Mouse (Mus musculus) embryonic facial prominence, embryonic 14.5 days (tissue): ENCODE data around the gene Hmox2. TPM values are rescaled to one million over a fixed set of nuclear protein-coding genes. Genes with fewer than 3 reads are reported as not detected.

Experiments
- ATAC-seq: fragments of 200-750 bp; cut with Nextera tagmentation; 2 replicates; pipeline ENCODE4 v1.8.0; 2017; ENCODE audit warnings: low read depth, moderate number of reproducible peaks, moderate TSS enrichment
- DNase-seq: peaks from one replicate; pipeline ENCODE4 v3.0.0-alpha.2; 2015; ENCODE audit warnings: low spot score
- H3K27ac ChIP-seq: fragments of 300-500 bp; sonication (generic); replicated peaks from 2 replicates; pipeline ENCODE4 v1.5.1; 2014; ENCODE audit warnings: low read depth, mild to moderate bottlenecking, low read length, moderate library complexity
- H3K27me3 ChIP-seq: fragments of 300-500 bp; sonication (generic); replicated peaks from 2 replicates; pipeline ENCODE4 v1.6.1; 2014; ENCODE audit warnings: low read length; ENCODE audit not compliant: control insufficient read depth, insufficient read depth
- H3K36me3 ChIP-seq: fragments of 300-500 bp; sonication (generic); 2 replicates; pipeline ENCODE4 v1.6.1; 2014; ENCODE audit warnings: low read length, mixed read lengths; ENCODE audit not compliant: control insufficient read depth, insufficient read depth
- H3K4me1 ChIP-seq: fragments of 300-500 bp; sonication (generic); 2 replicates; pipeline ENCODE4 v1.6.1; 2014; ENCODE audit warnings: antibody characterized with exemption, low read length; ENCODE audit not compliant: control insufficient read depth, insufficient read depth
- H3K4me2 ChIP-seq: fragments of 300-500 bp; sonication (generic); 2 replicates; pipeline ENCODE4 v1.6.1; 2014; ENCODE audit warnings: low read depth, mild to moderate bottlenecking, low read length, moderate library complexity, mixed read lengths
- H3K4me3 ChIP-seq: fragments of 300-500 bp; sonication (generic); 2 replicates; pipeline ENCODE4 v1.5.1; 2014; ENCODE audit warnings: low read depth, mild to moderate bottlenecking, low read length
- H3K9ac ChIP-seq: fragments of 300-500 bp; sonication (generic); 2 replicates; pipeline ENCODE4 v1.6.1; 2014; ENCODE audit warnings: low read depth, mild to moderate bottlenecking, low read length, moderate library complexity, mixed read lengths
- H3K9me3 ChIP-seq: fragments of 300-500 bp; sonication (generic); 2 replicates; pipeline ENCODE4 v1.6.1; 2016; ENCODE audit warnings: low read length; ENCODE audit not compliant: control insufficient read depth
- WGBS: fragments of 180-500 bp; shearing (Covaris S2); extraction: QIAGEN DNeasy Blood & Tissue Kit; methylation state at CpG from one replicate; pipeline ENCODE4 v1.1.7; 2014; 5-methylcytosine and 5-hydroxymethylcytosine counted together
- polyA plus RNA-seq: library from polyadenylated mRNA; unstranded; fragments of >200 nt; fragmentation: Nextera tagmentation; extraction: Ambion mirVana; gene quantifications from 2 replicates; pipeline ENCODE4 v1.2.1, GENCODE M21; 2014

Hmox2 gene
- polyA plus RNA-seq, 1 experiment from 2014 or later, result 97.6 TPM

GRCm38 (mm10) chr16:4717866-4718265 is 8.3 kb upstream of the Hmox2 start:
- Histone ChIP-seq H3K4me2 (peak overlapping the region; percentile 74), H3K36me3 (peaks cover 25% of the 10 kb centered on the region; the same call in 1 of the 2 replicates), H3K9ac (peak overlapping the region; percentile 80; the same call in 1 of the 2 replicates), H3K27me3 (no peaks in the 10 kb centered on the region), H3K4me3 (peak overlapping the region; percentile 62), H3K27ac (no peak overlapping the region), H3K4me1 (no peaks in the 10 kb centered on the region), H3K9me3 (no peaks in the 10 kb centered on the region)
- ATAC-seq (no peak), DNase-seq (no peak)
- 64% methylated on average over 3 of the region's 3 CpGs for WGBS

GRCm38 (mm10) chr16:4718753-4719518 is 7.2 kb upstream of the Hmox2 start, which contains the start of gene Nmral1:
Gene Nmral1 (minus strand): TSS chr16:4719356.
- H3K27ac ChIP-seq, result peak within 1 kb of the TSS; percentile 73
- peak within 1 kb of the TSS; percentile 74 for H3K4me2 ChIP-seq
- no peaks in the 10 kb centered on the region for H3K9me3 ChIP-seq
- H3K27me3 ChIP-seq, result no peaks in the 10 kb centered on the region
- H3K4me3 ChIP-seq, result peak within 1 kb of the TSS; percentile 62
- no peaks in the 10 kb centered on the region for H3K4me1 ChIP-seq
- WGBS, result 22% methylated on average over 31 of the region's 33 CpGs
- H3K9ac ChIP-seq, result peak within 1 kb of the TSS; percentile 80
- ATAC-seq, result peak; percentile 88
- DNase-seq, result peak; percentile 88
- peaks cover 14% of the 10 kb centered on the region; the same call in 1 of the 2 replicates for H3K36me3 ChIP-seq

- H3K27me3 ChIP-seq, result no peaks in the 10 kb centered on the region
- ATAC-seq (no peak), DNase-seq (peak; percentile 12)
- no peaks in the 10 kb centered on the region for H3K36me3 ChIP-seq
- WGBS, result 69% methylated on average over 7 of the region's 7 CpGs
- H3K9ac ChIP-seq, result no peak overlapping the region
- H3K4me3 ChIP-seq, result no peak overlapping the region
- no peaks in the 10 kb centered on the region for H3K9me3 ChIP-seq
- no peak overlapping the region for H3K27ac ChIP-seq
- no peak overlapping the region for H3K4me2 ChIP-seq
- no peaks in the 10 kb centered on the region for H3K4me1 ChIP-seq
These were observed 3.8 kb upstream of the Hmox2 start for GRCm38 (mm10) chr16:4722128-4722914.

- H3K4me2 ChIP-seq, result no peak overlapping the region
- no peak overlapping the region for H3K4me3 ChIP-seq
- ATAC-seq, result no peak
- no peaks in the 10 kb centered on the region for H3K36me3 ChIP-seq
- WGBS, result 74% methylated on average over 3 of the region's 3 CpGs
- DNase-seq, result no peak
- H3K9ac ChIP-seq, result no peak overlapping the region
- H3K4me1 ChIP-seq, result peaks cover 3% of the 10 kb centered on the region; the same call in 1 of the 2 replicates
- no peaks in the 10 kb centered on the region for H3K9me3 ChIP-seq
- no peak overlapping the region for H3K27ac ChIP-seq
- H3K27me3 ChIP-seq, result no peaks in the 10 kb centered on the region
These were observed 3.3 kb upstream of the Hmox2 start for GRCm38 (mm10) chr16:4722915-4723209.

GRCm38 (mm10) chr16:4725266-4725665 is 895 bp upstream of the Hmox2 start:
- no peak for ATAC-seq
- H3K36me3 ChIP-seq, result no peaks in the 10 kb centered on the region
- H3K9ac ChIP-seq, result no peak overlapping the region
- no peaks in the 10 kb centered on the region for H3K9me3 ChIP-seq
- no peak for DNase-seq
- no peaks in the 10 kb centered on the region for H3K27me3 ChIP-seq
- no peak overlapping the region for H3K27ac ChIP-seq
- peaks cover 3% of the 10 kb centered on the region; the same call in 1 of the 2 replicates for H3K4me1 ChIP-seq
- WGBS, result 69% methylated on average over 4 of the region's 4 CpGs
- H3K4me2 ChIP-seq, result no peak overlapping the region
- 0 out of 2 replicates have a peak overlapping the region, but pooled peaks have one; percentile 70 for H3K4me3 ChIP-seq

GRCm38 (mm10) chr16:4726528-4727128 is 467 bp downstream of the Hmox2 start:
- peak; percentile 54 for ATAC-seq

GRCm38 (mm10) chr16:4727526-4727925 is 1.4 kb downstream of the Hmox2 start:
- WGBS, result 88% methylated on average over 1 of the region's 1 CpGs
- Histone ChIP-seq H3K4me3 (peak overlapping the region; percentile 70), H3K27ac (no peak overlapping the region), H3K4me2 (peak overlapping the region; percentile 89), H3K4me1 (peaks cover 3% of the 10 kb centered on the region; the same call in 1 of the 2 replicates), H3K9me3 (no peaks in the 10 kb centered on the region), H3K36me3 (no peaks in the 10 kb centered on the region), H3K27me3 (no peaks in the 10 kb centered on the region), H3K9ac (no peak overlapping the region)
- no peak for DNase-seq
- ATAC-seq, result no peak

More at GRCm38 (mm10) chr16:4726528-4727128, 467 bp downstream of the Hmox2 start:
- H3K4me3 ChIP-seq, result peak overlapping the region; percentile 70
- peak overlapping the region; percentile 84 for H3K9ac ChIP-seq
- peak overlapping the region; percentile 73 for H3K27ac ChIP-seq
- H3K4me1 ChIP-seq, result peaks cover 3% of the 10 kb centered on the region; the same call in 1 of the 2 replicates
- no peaks in the 10 kb centered on the region for H3K27me3 ChIP-seq
- DNase-seq, result peak; percentile 47
- peak overlapping the region; percentile 89 for H3K4me2 ChIP-seq
- no peaks in the 10 kb centered on the region for H3K9me3 ChIP-seq
- WGBS, result under 1% methylated on average over 21 of the region's 40 CpGs
- H3K36me3 ChIP-seq, result no peaks in the 10 kb centered on the region

- WGBS, result 29% methylated on average over 1 of the region's 1 CpGs
These were observed 1.8 kb downstream of the Hmox2 start for GRCm38 (mm10) chr16:4727963-4728362.

More at GRCm38 (mm10) chr16:4727963-4728362, 1.8 kb downstream of the Hmox2 start:
- H3K4me3 ChIP-seq, result peak overlapping the region; percentile 70; the same call in 1 of the 2 replicates
- ATAC-seq, result no peak
- H3K9me3 ChIP-seq, result no peaks in the 10 kb centered on the region
- H3K4me2 ChIP-seq, result 0 out of 2 replicates have a peak overlapping the region, but pooled peaks have one; percentile 89
- no peak overlapping the region for H3K27ac ChIP-seq
- no peak for DNase-seq
- H3K4me1 ChIP-seq, result peaks cover 3% of the 10 kb centered on the region; the same call in 1 of the 2 replicates
- H3K27me3 ChIP-seq, result no peaks in the 10 kb centered on the region
- H3K9ac ChIP-seq, result no peak overlapping the region
- H3K36me3 ChIP-seq, result no peaks in the 10 kb centered on the region
